Mouse (Mus musculus) cerebellum, adult 11-12 months (tissue): ENCODE measurements around the gene Lemd1.
"Not testable (repeated sequence)": the region's sequence is repeated elsewhere in the genome, so short reads cannot be mapped to it uniquely, and the experiment has no call there.

ENCODE experiments used
- DNase-seq: peaks from one replicate; pipeline ENCODE4 v3.0.0; 2022

The Lemd1 gene

DNA sequence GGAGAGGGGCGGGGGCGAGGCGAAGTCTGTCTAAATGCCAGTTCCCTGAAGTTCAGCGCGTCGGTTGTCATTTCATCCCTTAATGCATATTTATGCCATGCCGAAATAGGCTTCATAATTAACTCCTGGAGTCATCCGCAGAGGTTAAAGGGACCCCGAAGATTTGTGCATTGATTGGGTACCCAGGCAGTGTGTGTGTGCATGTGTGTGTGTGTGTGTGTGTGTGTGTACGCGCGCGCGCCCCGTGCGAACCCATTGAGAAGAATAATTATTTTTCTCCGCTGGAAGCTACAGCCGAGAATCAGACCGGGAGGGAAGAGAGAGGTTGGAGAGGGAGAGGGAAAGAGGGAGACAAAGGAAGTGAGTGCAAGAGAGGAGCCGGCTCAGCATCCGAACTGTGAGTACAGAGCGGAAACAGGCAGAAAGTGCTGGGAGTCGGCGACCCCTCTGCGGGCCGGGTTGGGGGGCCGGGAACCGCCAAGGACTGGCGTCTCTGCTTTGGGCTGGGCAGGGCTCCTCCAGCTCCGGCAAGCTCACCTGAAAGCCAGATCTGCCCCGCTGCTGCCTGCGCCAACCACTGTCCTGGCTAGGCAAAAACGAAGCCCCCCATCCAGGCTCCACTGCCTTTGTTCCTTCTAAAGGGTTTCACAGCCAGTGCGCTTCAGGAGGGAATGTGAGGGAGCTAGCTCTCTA lies at the start of gene Lemd1, which contains the start of gene AC124108.1:
Lemd1 (plus strand) TSS at position 339 of the 693 bp plus-strand sequence.
AC124108.1 (plus strand) TSS at position 365 of the 693 bp plus-strand sequence.
- no peak for DNase-seq

DNA sequence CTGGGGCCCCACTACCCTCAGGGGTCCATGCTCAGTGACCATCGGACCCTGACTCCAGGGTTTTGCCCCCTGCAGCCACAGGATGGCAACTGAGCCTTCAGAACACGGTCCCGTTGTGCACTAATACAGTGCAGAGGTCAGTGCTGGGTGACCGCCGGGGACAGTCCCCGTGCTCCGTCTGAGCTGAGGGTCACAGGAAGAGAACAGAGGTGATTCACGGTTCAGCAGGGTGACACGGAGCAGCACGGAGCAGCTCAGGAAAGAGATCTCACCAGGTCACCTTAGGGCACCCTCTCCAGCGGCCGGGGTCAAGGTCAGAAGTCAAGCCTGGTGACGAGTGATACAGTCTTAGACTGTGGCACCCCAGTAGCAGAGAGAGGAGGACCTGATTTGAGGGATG lies 49.5 kb upstream of the Lemd1 start:
- no peak for DNase-seq

- DNase-seq: no peak
Measured at GRCm38 (mm10) chr1:132143079-132143478, 48.2 kb upstream of the Lemd1 start.

GRCm38 (mm10) chr1:132143730-132144129 lies 47.5 kb upstream of the Lemd1 start:
- no peak for DNase-seq

DNA sequence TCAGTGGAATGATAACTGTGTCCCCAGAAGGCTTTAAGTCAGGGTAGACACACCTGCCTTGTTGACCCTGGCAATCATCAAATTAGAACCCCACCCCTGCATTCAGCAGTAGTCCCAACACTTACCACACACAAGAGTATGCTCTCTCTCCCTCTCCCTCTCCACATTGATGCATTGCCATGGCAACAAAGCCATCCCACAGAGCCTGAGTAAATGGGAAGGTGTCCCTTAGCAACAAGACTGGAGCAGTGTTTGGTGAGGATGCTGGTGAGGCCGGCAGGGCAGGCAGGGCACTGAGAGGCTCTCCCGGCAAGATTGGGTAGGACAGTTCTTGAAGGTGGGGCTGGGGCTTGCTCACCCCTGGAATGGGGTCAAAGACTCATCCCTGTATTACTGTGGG lies 47.0 kb upstream of the Lemd1 start:
- no peak for DNase-seq

GRCm38 (mm10) chr1:132144837-132145236 lies 46.4 kb upstream of the Lemd1 start:
- no peak for DNase-seq

DNA sequence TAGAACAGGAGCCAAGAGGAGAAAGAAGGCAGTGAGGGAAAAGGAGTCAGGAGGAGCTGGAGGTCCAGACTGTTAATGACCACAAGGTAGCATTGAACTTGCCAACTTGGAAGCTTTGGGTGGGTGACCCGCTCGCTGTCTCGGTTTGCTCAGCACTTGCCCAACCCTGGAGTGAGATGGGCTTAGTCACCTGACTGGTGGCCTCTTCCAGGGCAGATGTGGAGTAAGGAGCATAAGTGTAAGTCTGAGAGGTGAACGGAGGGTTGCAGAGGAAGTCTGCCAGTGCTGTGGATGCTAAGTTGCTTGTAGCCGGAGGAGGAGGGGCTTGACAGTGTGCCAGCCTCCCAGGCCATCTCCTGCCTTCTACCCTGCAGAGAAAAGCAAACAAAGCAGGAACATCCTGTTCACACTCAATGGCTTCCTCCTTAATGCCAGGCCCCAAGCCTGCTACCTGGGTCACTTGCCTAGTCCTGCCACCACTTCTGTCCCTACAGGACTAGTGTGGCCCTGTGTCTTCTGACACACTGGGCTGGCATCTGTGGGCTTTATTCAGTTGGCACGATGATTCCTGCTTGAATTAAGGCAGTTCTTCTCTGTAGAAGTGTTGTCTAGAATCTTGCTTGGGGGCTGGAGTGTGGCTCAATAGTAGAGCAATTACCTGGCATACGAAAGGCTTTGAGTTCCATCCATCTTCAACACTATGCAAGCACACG lies 45.1 kb upstream of the Lemd1 start:
- no peak for DNase-seq

- no peak for DNase-seq
Measured at GRCm38 (mm10) chr1:132149410-132149809, 41.8 kb upstream of the Lemd1 start.

GRCm38 (mm10) chr1:132150171-132150570 lies 41.1 kb upstream of the Lemd1 start:
- DNase-seq: no peak

DNA sequence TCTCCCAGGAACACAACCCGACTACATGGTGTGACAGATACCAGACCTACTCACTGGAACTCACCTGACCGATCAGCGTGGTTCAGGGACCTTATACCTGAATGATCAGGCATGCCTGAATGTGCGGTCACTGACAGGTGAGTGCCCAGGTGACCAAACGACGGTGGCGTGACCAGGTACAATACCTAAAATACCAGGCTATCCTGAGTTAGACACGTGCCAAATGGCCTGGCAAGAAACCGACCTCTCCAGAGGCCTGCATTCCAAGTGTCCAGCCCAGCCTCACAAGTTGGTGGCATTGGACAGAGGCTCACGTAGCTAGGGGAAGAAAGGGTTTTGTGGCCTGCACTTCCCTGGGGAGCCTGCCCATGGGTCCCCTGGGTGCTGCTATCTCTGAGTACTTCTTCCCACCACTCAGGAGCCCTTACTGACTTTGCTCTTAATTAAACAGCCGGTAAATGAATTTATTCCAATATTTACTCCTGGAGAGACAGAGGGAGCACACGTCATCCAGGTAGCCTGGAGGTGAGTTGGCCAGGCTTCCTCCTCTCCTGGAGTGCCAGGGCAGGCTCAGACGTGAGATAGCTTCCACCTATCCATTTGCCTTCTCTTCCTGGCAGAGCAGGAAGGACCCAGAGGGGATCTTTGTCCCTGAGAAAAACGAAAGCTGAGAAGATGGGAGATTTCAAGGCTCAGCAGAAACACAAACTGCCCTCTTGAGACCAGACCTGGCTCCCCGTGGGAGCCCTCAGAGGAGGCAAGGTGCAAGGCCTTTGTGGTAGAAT lies 40.2 kb upstream of the Lemd1 start:
- no peak for DNase-seq

DNA sequence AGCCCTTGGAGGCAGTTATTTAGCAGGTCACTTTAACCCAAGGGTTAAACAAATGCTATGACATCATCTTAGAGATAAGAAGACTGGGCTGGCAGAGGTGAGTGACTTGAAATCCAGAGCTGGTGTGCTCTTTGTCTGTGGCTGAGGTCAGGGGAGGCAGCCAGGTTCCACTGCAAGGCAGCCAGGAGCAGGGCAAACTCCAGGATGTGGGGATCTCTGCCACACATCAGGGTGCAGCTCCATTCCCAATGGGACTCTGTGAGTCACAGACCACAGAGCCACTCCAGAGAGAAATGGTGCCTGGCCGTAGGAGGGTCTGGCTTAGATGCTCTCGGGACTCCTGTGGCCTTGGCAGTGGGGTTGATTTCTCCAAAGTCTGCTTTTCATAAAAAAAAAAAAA lies 39.3 kb upstream of the Lemd1 start:
- DNase-seq: no peak

GRCm38 (mm10) chr1:132153086-132153690 lies 38.0 kb upstream of the Lemd1 start:
- no peak for DNase-seq

- DNase-seq: no peak
Measured at GRCm38 (mm10) chr1:132153691-132154090, 37.5 kb upstream of the Lemd1 start.

GRCm38 (mm10) chr1:132155737-132156136 lies 35.5 kb upstream of the Lemd1 start:
- peak; percentile 70 for DNase-seq

- DNase-seq: peak; percentile 90
Measured at GRCm38 (mm10) chr1:132157016-132157781, 34.0 kb upstream of the Lemd1 start.

- DNase-seq: no peak
Measured at GRCm38 (mm10) chr1:132157808-132158207, 33.4 kb upstream of the Lemd1 start.

- DNase-seq: peak; percentile 40
Measured at GRCm38 (mm10) chr1:132158741-132159140, 32.5 kb upstream of the Lemd1 start.

DNA sequence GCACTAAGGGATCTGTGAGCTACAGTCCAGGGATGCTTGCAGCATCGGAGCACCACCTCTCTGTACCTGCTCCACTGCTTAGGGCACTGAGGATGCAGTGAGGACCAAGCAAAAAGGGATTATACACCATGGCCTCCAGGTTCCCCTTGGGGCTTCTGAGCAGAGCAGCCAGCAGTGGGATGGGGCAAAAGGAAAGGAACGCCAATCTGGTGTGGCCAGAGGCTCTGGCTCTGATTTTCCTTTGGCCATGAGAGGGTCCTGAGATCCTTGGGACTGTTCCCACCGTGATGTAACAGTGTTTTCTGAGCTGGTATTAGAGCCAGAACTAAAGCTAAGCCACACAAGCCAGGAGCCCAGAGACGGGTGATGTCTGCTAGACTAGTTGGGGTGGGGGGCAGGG lies 31.6 kb upstream of the Lemd1 start:
- DNase-seq: no peak

- peak; percentile 86 for DNase-seq
Measured at GRCm38 (mm10) chr1:132161211-132161880, 29.9 kb upstream of the Lemd1 start.

GRCm38 (mm10) chr1:132162618-132163017 lies 28.6 kb upstream of the Lemd1 start:
- DNase-seq: not testable (repeated sequence)

GRCm38 (mm10) chr1:132164780-132165518 lies 26.3 kb upstream of the Lemd1 start:
- DNase-seq: no peak
